Mouse (Mus musculus) midbrain, embryonic 16.5 days (tissue): Measurements from ENCODE around the gene Gm49325. TPM values are rescaled to one million over a fixed set of nuclear protein-coding genes. Genes with fewer than 3 reads are reported as not detected.

Experiments
- ATAC-seq: fragments of 200-750 bp; cut with Nextera tagmentation; 2 replicates; pipeline ENCODE4 v1.8.0; 2017; ENCODE audit warnings: moderate TSS enrichment
- H3K27ac ChIP-seq: fragments of 300-500 bp; sonication (generic); 2 replicates; pipeline ENCODE4 v1.5.1; 2014; ENCODE audit warnings: mild to moderate bottlenecking, low read length, mixed read lengths
- H3K27me3 ChIP-seq: fragments of 300-500 bp; sonication (generic); 2 replicates; pipeline ENCODE4 v1.6.1; 2014; ENCODE audit warnings: low read depth, low read length, mixed read lengths; ENCODE audit not compliant: control insufficient read depth, insufficient read depth
- H3K36me3 ChIP-seq: fragments of 300-500 bp; sonication (generic); 2 replicates; pipeline ENCODE4 v1.6.1; 2014; ENCODE audit warnings: mild to moderate bottlenecking, low read length, moderate library complexity, mixed read lengths; ENCODE audit not compliant: control insufficient read depth, insufficient read depth
- H3K4me1 ChIP-seq: fragments of 300-500 bp; sonication (generic); 2 replicates; pipeline ENCODE4 v1.6.1; 2014; ENCODE audit warnings: mild to moderate bottlenecking, low read length, mixed read lengths; ENCODE audit not compliant: control insufficient read depth, insufficient read depth
- H3K4me2 ChIP-seq: fragments of 300-500 bp; sonication (generic); 2 replicates; pipeline ENCODE4 v1.6.1; 2014; ENCODE audit warnings: mild to moderate bottlenecking, low read length, mixed read lengths
- H3K4me3 ChIP-seq: fragments of 300-500 bp; sonication (generic); 2 replicates; pipeline ENCODE4 v1.5.1; 2014; ENCODE audit warnings: low read depth, mild to moderate bottlenecking, low read length, moderate library complexity, mixed read lengths
- H3K9ac ChIP-seq: fragments of 300-500 bp; sonication (generic); 2 replicates; pipeline ENCODE4 v1.6.1; 2014; ENCODE audit warnings: low read depth, low read length, mixed read lengths
- H3K9me3 ChIP-seq: fragments of 300-500 bp; sonication (generic); replicated peaks from 2 replicates; pipeline ENCODE4 v1.6.1; 2014; ENCODE audit warnings: mild to moderate bottlenecking, low read length, mixed read lengths; ENCODE audit not compliant: control insufficient read depth, poor library complexity, severe bottlenecking
- WGBS: fragments of 180-500 bp; shearing (Covaris S2); extraction: QIAGEN DNeasy Blood & Tissue Kit; methylation state at CpG from one replicate; pipeline ENCODE4 v1.1.7; 2014; 5-methylcytosine and 5-hydroxymethylcytosine counted together
- polyA plus RNA-seq: library from polyadenylated mRNA; unstranded; fragments of >200 nt; fragmentation: Nextera tagmentation; extraction: Ambion mirVana; gene quantifications from 2 replicates; pipeline ENCODE4 v1.2.1, GENCODE M21; 2015

Gm49325 gene
- polyA plus RNA-seq, 1 experiment from 2014 or later = 1.5 TPM

- H3K27me3 ChIP-seq = no peaks in the 10 kb centered on the region
- ATAC-seq = no peak
- no peak overlapping the region for H3K4me3 ChIP-seq
- 100% methylated on average over 3 of the region's 3 CpGs for WGBS
- H3K9ac ChIP-seq = no peak overlapping the region
- H3K9me3 ChIP-seq = no peaks in the 10 kb centered on the region
- no peak overlapping the region for H3K4me2 ChIP-seq
- H3K27ac ChIP-seq = no peak overlapping the region
- peaks cover 13% of the 10 kb centered on the region for H3K4me1 ChIP-seq
- no peaks in the 10 kb centered on the region; the same call in 1 of the 2 replicates for H3K36me3 ChIP-seq
Measured at GRCm38 (mm10) chr10:77586637-77587036, 19.4 kb upstream of the Gm49325 start.

- no peaks in the 10 kb centered on the region for H3K9me3 ChIP-seq
- H3K27me3 ChIP-seq = no peaks in the 10 kb centered on the region
- 96% methylated on average over 6 of the region's 6 CpGs for WGBS
- H3K4me3 ChIP-seq = no peak overlapping the region
- H3K9ac ChIP-seq = no peak overlapping the region
- ATAC-seq = no peak
- H3K27ac ChIP-seq = no peak overlapping the region
- H3K36me3 ChIP-seq = no peaks in the 10 kb centered on the region; the same call in 1 of the 2 replicates
- H3K4me1 ChIP-seq = peaks cover 12% of the 10 kb centered on the region
- H3K4me2 ChIP-seq = no peak overlapping the region
Measured at GRCm38 (mm10) chr10:77587091-77587775, 18.8 kb upstream of the Gm49325 start.

GRCm38 (mm10) chr10:77588036-77588435 lies 18.0 kb upstream of the Gm49325 start:
- ATAC-seq = no peak
- no peaks in the 10 kb centered on the region for H3K27me3 ChIP-seq
- peaks cover 4% of the 10 kb centered on the region for H3K4me1 ChIP-seq
- H3K27ac ChIP-seq = no peak overlapping the region
- H3K4me3 ChIP-seq = no peak overlapping the region
- 87% methylated on average over 2 of the region's 2 CpGs for WGBS
- H3K36me3 ChIP-seq = peaks cover under 1% of the 10 kb centered on the region; the same call in 1 of the 2 replicates
- no peak overlapping the region for H3K4me2 ChIP-seq
- H3K9me3 ChIP-seq = no peaks in the 10 kb centered on the region
- no peak overlapping the region for H3K9ac ChIP-seq

GRCm38 (mm10) chr10:77589117-77589516 lies 16.9 kb upstream of the Gm49325 start:
- no peak overlapping the region for H3K4me2 ChIP-seq
- H3K36me3 ChIP-seq = peaks cover 10% of the 10 kb centered on the region
- WGBS = 86% methylated on average over 7 of the region's 7 CpGs
- H3K9ac ChIP-seq = no peak overlapping the region
- no peak for ATAC-seq
- no peaks in the 10 kb centered on the region for H3K27me3 ChIP-seq
- H3K4me1 ChIP-seq = no peaks in the 10 kb centered on the region; the same call in 1 of the 2 replicates
- 0 out of 2 replicates have a peak overlapping the region, but pooled peaks have one; percentile 21 for H3K27ac ChIP-seq
- H3K4me3 ChIP-seq = no peak overlapping the region
- no peaks in the 10 kb centered on the region for H3K9me3 ChIP-seq

GRCm38 (mm10) chr10:77589749-77590148 lies 16.2 kb upstream of the Gm49325 start:
- no peak for ATAC-seq
- peaks cover 16% of the 10 kb centered on the region for H3K36me3 ChIP-seq
- no peak overlapping the region for H3K27ac ChIP-seq
- no peaks in the 10 kb centered on the region for H3K9me3 ChIP-seq
- H3K9ac ChIP-seq = no peak overlapping the region
- no peaks in the 10 kb centered on the region; the same call in 1 of the 2 replicates for H3K4me1 ChIP-seq
- H3K4me2 ChIP-seq = no peak overlapping the region
- H3K27me3 ChIP-seq = no peaks in the 10 kb centered on the region
- no peak overlapping the region for H3K4me3 ChIP-seq
- WGBS = 78% methylated on average over 8 of the region's 8 CpGs

- no peaks in the 10 kb centered on the region for H3K27me3 ChIP-seq
- H3K9me3 ChIP-seq = no peaks in the 10 kb centered on the region
- no peak overlapping the region for H3K4me2 ChIP-seq
- H3K4me1 ChIP-seq = no peaks in the 10 kb centered on the region; the same call in 1 of the 2 replicates
- ATAC-seq = peak; percentile 39; the same call in 1 of the 2 replicates
- H3K4me3 ChIP-seq = no peak overlapping the region
- no peak overlapping the region for H3K9ac ChIP-seq
- H3K36me3 ChIP-seq = peaks cover 22% of the 10 kb centered on the region
- H3K27ac ChIP-seq = no peak overlapping the region
- WGBS = 43% methylated on average over 6 of the region's 6 CpGs
Measured at GRCm38 (mm10) chr10:77590812-77591211, 15.2 kb upstream of the Gm49325 start.

GRCm38 (mm10) chr10:77591546-77591945 lies 14.5 kb upstream of the Gm49325 start:
- H3K36me3 ChIP-seq = peaks cover 22% of the 10 kb centered on the region
- no peaks in the 10 kb centered on the region for H3K9me3 ChIP-seq
- no peaks in the 10 kb centered on the region; the same call in 1 of the 2 replicates for H3K4me1 ChIP-seq
- ATAC-seq = no peak
- H3K27ac ChIP-seq = no peak overlapping the region
- no peak overlapping the region for H3K4me2 ChIP-seq
- no peak overlapping the region for H3K4me3 ChIP-seq
- no peak overlapping the region for H3K9ac ChIP-seq
- no peaks in the 10 kb centered on the region for H3K27me3 ChIP-seq
- WGBS = 77% methylated on average over 6 of the region's 6 CpGs

- no peaks in the 10 kb centered on the region for H3K27me3 ChIP-seq
- no peak overlapping the region for H3K27ac ChIP-seq
- WGBS = 97% methylated on average over 2 of the region's 2 CpGs
- no peak overlapping the region for H3K9ac ChIP-seq
- H3K4me3 ChIP-seq = no peak overlapping the region
- peaks cover 44% of the 10 kb centered on the region for H3K36me3 ChIP-seq
- no peak overlapping the region for H3K4me2 ChIP-seq
- H3K9me3 ChIP-seq = no peaks in the 10 kb centered on the region
- ATAC-seq = no peak
- H3K4me1 ChIP-seq = no peaks in the 10 kb centered on the region
Measured at GRCm38 (mm10) chr10:77596060-77596459, 9.9 kb upstream of the Gm49325 start.

- Histone ChIP-seq H3K4me1 (peaks cover 11% of the 10 kb centered on the region), H3K27me3 (no peaks in the 10 kb centered on the region), H3K9ac (no peak overlapping the region), H3K4me3 (no peak overlapping the region), H3K27ac (no peak overlapping the region), H3K4me2 (no peak overlapping the region), H3K36me3 (peaks cover 11% of the 10 kb centered on the region), H3K9me3 (no peaks in the 10 kb centered on the region)
- WGBS = 59% methylated on average over 4 of the region's 4 CpGs
- ATAC-seq = no peak
Measured at GRCm38 (mm10) chr10:77603021-77603420, 3.0 kb upstream of the Gm49325 start.
